Mouse (Mus musculus): ENCODE data around the gene Fbf1. TPM values are rescaled to one million over a fixed set of nuclear protein-coding genes. Genes with fewer than 3 reads are reported as not detected.

Fbf1 gene
- polyA plus RNA-seq, 1 experiment from 2014 or later = 67.7 TPM

GRCm38 (mm10) chr11:116198639-116199531 lies 30.9 kb upstream of the Fbf1 start, which contains the start of the genes Ten1 and Acox1:
Gene Ten1, plus strand, starts transcription at chr11:116198855.
Gene Acox1, minus strand, starts transcription at chr11:116199045.
- DNase-seq (ENCODE audit: extremely low spot score, low spot score) = peak; percentile 98
- Histone ChIP-seq H3K4me3 (peak within 1 kb of the TSS; percentile 76), H3K4me1 (peaks cover 15% of the 10 kb centered on the region), H3K36me3 (replicated peaks) (peaks cover 10% of the 10 kb centered on the region), H3K27me3 (ENCODE audit: poor library complexity, severe bottlenecking) (no peaks in the 10 kb centered on the region), H3K27ac (peak within 1 kb of the TSS; percentile 97), H3K9me3 (no peaks in the 10 kb centered on the region)
- WGBS = under 1% methylated on average over 62 of the region's 62 CpGs

- Histone ChIP-seq H3K4me3 (peak overlapping the region; percentile 76), H3K9me3 (no peaks in the 10 kb centered on the region), H3K4me1 (peaks cover 15% of the 10 kb centered on the region), H3K27me3 (ENCODE audit: poor library complexity, severe bottlenecking) (no peaks in the 10 kb centered on the region), H3K36me3 (replicated peaks) (peaks cover 7% of the 10 kb centered on the region), H3K27ac (peak overlapping the region; percentile 97)
- 32% methylated on average over 13 of the region's 13 CpGs for WGBS
- no peak for DNase-seq (ENCODE audit: extremely low spot score, low spot score)
Measured at GRCm38 (mm10) chr11:116198132-116198531, 30.2 kb upstream of the Fbf1 start.

- 93% methylated on average over 6 of the region's 6 CpGs for WGBS
Measured at GRCm38 (mm10) chr11:116197584-116197906, 29.6 kb upstream of the Fbf1 start.

GRCm38 (mm10) chr11:116196866-116197583 lies 29.1 kb upstream of the Fbf1 start:
- H3K27ac ChIP-seq = no peak overlapping the region

More at GRCm38 (mm10) chr11:116197584-116197906, 29.6 kb upstream of the Fbf1 start:
- Histone ChIP-seq H3K27ac (no peak overlapping the region), H3K27me3 (ENCODE audit: poor library complexity, severe bottlenecking) (no peaks in the 10 kb centered on the region), H3K4me1 (peaks cover 15% of the 10 kb centered on the region), H3K36me3 (replicated peaks) (peaks cover 7% of the 10 kb centered on the region), H3K9me3 (no peaks in the 10 kb centered on the region), H3K4me3 (peak overlapping the region; percentile 76)
- no peak for DNase-seq (ENCODE audit: extremely low spot score, low spot score)

GRCm38 (mm10) chr11:116196336-116196735 lies 28.4 kb upstream of the Fbf1 start:
- no peaks in the 10 kb centered on the region for H3K9me3 ChIP-seq
- peaks cover 15% of the 10 kb centered on the region for H3K4me1 ChIP-seq
- H3K27me3 ChIP-seq (ENCODE audit: poor library complexity, severe bottlenecking) = no peaks in the 10 kb centered on the region
- peaks cover 8% of the 10 kb centered on the region for H3K36me3 ChIP-seq (replicated peaks)
- no peak for DNase-seq (ENCODE audit: extremely low spot score, low spot score)
- no peak overlapping the region for H3K4me3 ChIP-seq
- no peak overlapping the region for H3K27ac ChIP-seq
- WGBS = 88% methylated on average over 3 of the region's 3 CpGs

More at GRCm38 (mm10) chr11:116196866-116197583, 29.1 kb upstream of the Fbf1 start:
- no peaks in the 10 kb centered on the region for H3K9me3 ChIP-seq
- WGBS = 95% methylated on average over 18 of the region's 18 CpGs
- peaks cover 7% of the 10 kb centered on the region for H3K36me3 ChIP-seq (replicated peaks)
- H3K4me1 ChIP-seq = peaks cover 15% of the 10 kb centered on the region
- H3K27me3 ChIP-seq (ENCODE audit: poor library complexity, severe bottlenecking) = no peaks in the 10 kb centered on the region
- no peak for DNase-seq (ENCODE audit: extremely low spot score, low spot score)
- H3K4me3 ChIP-seq = peak overlapping the region; percentile 76; the same call in 1 of the 2 replicates

- H3K4me3 ChIP-seq = no peak overlapping the region
- no peak overlapping the region for H3K27ac ChIP-seq
- 80% methylated on average over 5 of the region's 5 CpGs for whole genome bisulfite sequencing
- no peak for DNase-seq (ENCODE audit: extremely low spot score, low spot score)
- H3K4me1 ChIP-seq = peaks cover 15% of the 10 kb centered on the region
- H3K36me3 ChIP-seq (replicated peaks) = peaks cover 16% of the 10 kb centered on the region
- no peaks in the 10 kb centered on the region for H3K9me3 ChIP-seq
- H3K27me3 ChIP-seq (ENCODE audit: poor library complexity, severe bottlenecking) = no peaks in the 10 kb centered on the region
Measured at GRCm38 (mm10) chr11:116195252-116195651, 27.3 kb upstream of the Fbf1 start.

- no peak for DNase-seq (ENCODE audit: extremely low spot score, low spot score)
- H3K27me3 ChIP-seq (ENCODE audit: poor library complexity, severe bottlenecking) = no peaks in the 10 kb centered on the region
- 94% methylated on average over 8 of the region's 8 CpGs for WGBS
- peaks cover 18% of the 10 kb centered on the region for H3K36me3 ChIP-seq (replicated peaks)
- no peak overlapping the region for H3K27ac ChIP-seq
- no peak overlapping the region for H3K4me3 ChIP-seq
- no peaks in the 10 kb centered on the region for H3K9me3 ChIP-seq
- peaks cover 13% of the 10 kb centered on the region for H3K4me1 ChIP-seq
Measured at GRCm38 (mm10) chr11:116194619-116195018, 26.7 kb upstream of the Fbf1 start.

- no peaks in the 10 kb centered on the region for H3K27me3 ChIP-seq (ENCODE audit: poor library complexity, severe bottlenecking)
- no peak overlapping the region for H3K4me3 ChIP-seq
- peaks cover 42% of the 10 kb centered on the region for H3K36me3 ChIP-seq (replicated peaks)
Measured at GRCm38 (mm10) chr11:116187226-116187930, 19.4 kb upstream of the Fbf1 start.

GRCm38 (mm10) chr11:116186360-116186759 lies 18.4 kb upstream of the Fbf1 start:
- peaks cover 51% of the 10 kb centered on the region for H3K36me3 ChIP-seq (replicated peaks)
- 86% methylated on average over 11 of the region's 11 CpGs for WGBS

More at GRCm38 (mm10) chr11:116187226-116187930, 19.4 kb upstream of the Fbf1 start:
- H3K9me3 ChIP-seq = no peaks in the 10 kb centered on the region
- DNase-seq (ENCODE audit: extremely low spot score, low spot score) = no peak
- H3K27ac ChIP-seq = no peak overlapping the region
- WGBS = 63% methylated on average over 11 of the region's 11 CpGs
- H3K4me1 ChIP-seq = peaks cover 7% of the 10 kb centered on the region

GRCm38 (mm10) chr11:116185836-116186235 lies 17.9 kb upstream of the Fbf1 start:
- Histone ChIP-seq H3K4me3 (no peak overlapping the region), H3K27ac (no peak overlapping the region), H3K27me3 (ENCODE audit: poor library complexity, severe bottlenecking) (no peaks in the 10 kb centered on the region), H3K4me1 (peaks cover 7% of the 10 kb centered on the region), H3K36me3 (replicated peaks) (peaks cover 50% of the 10 kb centered on the region), H3K9me3 (no peaks in the 10 kb centered on the region)
- no peak for DNase-seq (ENCODE audit: extremely low spot score, low spot score)
- WGBS = 86% methylated on average over 3 of the region's 3 CpGs

More at GRCm38 (mm10) chr11:116186360-116186759, 18.4 kb upstream of the Fbf1 start:
- H3K27me3 ChIP-seq (ENCODE audit: poor library complexity, severe bottlenecking) = no peaks in the 10 kb centered on the region
- DNase-seq (ENCODE audit: extremely low spot score, low spot score) = no peak
- H3K9me3 ChIP-seq = no peaks in the 10 kb centered on the region
- H3K4me3 ChIP-seq = no peak overlapping the region
- H3K27ac ChIP-seq = no peak overlapping the region
- peaks cover 7% of the 10 kb centered on the region for H3K4me1 ChIP-seq

GRCm38 (mm10) chr11:116178411-116179121 lies 10.6 kb upstream of the Fbf1 start:
- H3K4me1 ChIP-seq = no peaks in the 10 kb centered on the region
- WGBS = 92% methylated on average over 20 of the region's 20 CpGs
- no peak for DNase-seq (ENCODE audit: extremely low spot score, low spot score)
- no peak overlapping the region for H3K4me3 ChIP-seq
- H3K36me3 ChIP-seq (replicated peaks) = peaks cover 89% of the 10 kb centered on the region
- H3K27me3 ChIP-seq (ENCODE audit: poor library complexity, severe bottlenecking) = no peaks in the 10 kb centered on the region
- no peaks in the 10 kb centered on the region for H3K9me3 ChIP-seq
- no peak overlapping the region for H3K27ac ChIP-seq

- no peaks in the 10 kb centered on the region for H3K9me3 ChIP-seq
- DNase-seq (ENCODE audit: extremely low spot score, low spot score) = no peak
Measured at GRCm38 (mm10) chr11:116176010-116176409, 8.0 kb upstream of the Fbf1 start.

More at GRCm38 (mm10) chr11:116176010-116176409, 8.0 kb upstream of the Fbf1 start:
- H3K4me3 ChIP-seq = no peak overlapping the region
- H3K27me3 ChIP-seq (ENCODE audit: poor library complexity, severe bottlenecking) = no peaks in the 10 kb centered on the region
- peaks cover 87% of the 10 kb centered on the region for H3K36me3 ChIP-seq (replicated peaks)
- 88% methylated on average over 7 of the region's 7 CpGs for WGBS
- no peaks in the 10 kb centered on the region for H3K4me1 ChIP-seq
- no peak overlapping the region for H3K27ac ChIP-seq
